Mouse (Mus musculus) heart, embryonic 13.5 days (tissue): ENCODE results near the gene Olfr1057. TPM values are rescaled to one million over a fixed set of nuclear protein-coding genes. Genes with fewer than 3 reads are reported as not detected.
"Not testable (repeated sequence)": the region's sequence is repeated elsewhere in the genome, so short reads cannot be mapped to it uniquely, and the experiment has no call there.

ENCODE experiments used
- ATAC-seq: fragments of 200-750 bp; cut with Nextera tagmentation; 2 replicates; pipeline ENCODE4 v1.8.0; 2017; ENCODE audit warnings: moderate TSS enrichment; ENCODE audit not compliant: insufficient number of reproducible peaks, low FRiP score, low TSS enrichment; ENCODE audit errors: extremely low read depth
- H3K27ac ChIP-seq: fragments of 300-500 bp; sonication (generic); replicated peaks from 2 replicates; pipeline ENCODE4 v1.5.1; 2015; ENCODE audit warnings: moderate library complexity, mild to moderate bottlenecking, inconsistent platforms
- H3K27me3 ChIP-seq: fragments of 300-500 bp; sonication (generic); replicated peaks from 2 replicates; pipeline ENCODE4 v1.6.1; 2015; ENCODE audit warnings: mild to moderate bottlenecking, inconsistent platforms
- H3K36me3 ChIP-seq: fragments of 300-500 bp; sonication (generic); 2 replicates; pipeline ENCODE4 v1.6.1; 2015; ENCODE audit warnings: mild to moderate bottlenecking, inconsistent platforms
- H3K4me1 ChIP-seq: fragments of 300-500 bp; sonication (generic); 2 replicates; pipeline ENCODE4 v1.6.1; 2015; ENCODE audit warnings: inconsistent platforms
- H3K4me2 ChIP-seq: fragments of 300-500 bp; sonication (generic); 2 replicates; pipeline ENCODE4 v1.6.1; 2015; ENCODE audit warnings: inconsistent platforms, mild to moderate bottlenecking, moderate library complexity
- H3K4me3 ChIP-seq: fragments of 300-500 bp; sonication (generic); 2 replicates; pipeline ENCODE4 v1.5.1; 2015; ENCODE audit warnings: moderate library complexity, mild to moderate bottlenecking, inconsistent platforms
- H3K9ac ChIP-seq: fragments of 300-500 bp; sonication (generic); 2 replicates; pipeline ENCODE4 v1.6.1; 2015; ENCODE audit warnings: inconsistent platforms, mild to moderate bottlenecking, moderate library complexity
- H3K9me3 ChIP-seq: fragments of 300-500 bp; sonication (generic); 2 replicates; pipeline ENCODE4 v1.6.1; 2016; ENCODE audit warnings: inconsistent platforms
- WGBS: fragments of 180-500 bp; shearing (Covaris S2); methylation state at CpG from one replicate; pipeline ENCODE4 v1.1.7; 2015; ENCODE audit warnings: mixed read lengths; 5-methylcytosine and 5-hydroxymethylcytosine counted together
- polyA plus RNA-seq: library from polyadenylated mRNA; unstranded; fragments of >200 nt; fragmentation: Nextera tagmentation; extraction: Ambion mirVana; gene quantifications from 2 replicates; pipeline ENCODE4 v1.2.1, GENCODE M21; 2015

Olfr1057 gene
- polyA plus RNA-seq, result not detected in 2 replicates

DNA sequence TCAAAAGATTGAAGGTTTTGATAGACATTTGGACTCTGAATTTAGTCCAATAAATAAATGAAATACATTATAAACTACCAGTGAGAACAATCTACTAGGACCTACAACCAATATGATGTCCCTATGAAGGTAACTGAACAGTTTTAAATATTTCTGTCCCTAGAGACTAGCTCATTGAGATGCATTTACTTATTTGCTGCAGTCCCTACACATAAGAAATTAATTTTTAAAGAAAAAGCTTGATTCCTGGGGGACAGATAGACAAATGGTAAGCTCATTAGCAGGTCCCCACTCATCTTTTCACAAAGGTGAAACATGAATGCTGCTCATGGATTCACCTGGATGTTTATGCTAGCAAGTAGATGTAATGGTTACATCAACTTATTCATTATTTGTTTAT is at the start of gene Olfr1057:
TSS of gene Olfr1057 (minus strand) at position 101 of the 400 bp plus-strand sequence.
- Histone ChIP-seq H3K4me1 (no peaks in the 10 kb centered on the region), H3K27ac (no peak within 1 kb of the TSS), H3K9ac (no peak within 1 kb of the TSS), H3K36me3 (no peaks in the 10 kb centered on the region), H3K9me3 (no peaks in the 10 kb centered on the region), H3K27me3 (no peaks in the 10 kb centered on the region), H3K4me3 (no peak within 1 kb of the TSS), H3K4me2 (no peak within 1 kb of the TSS)
- no peak for ATAC-seq

DNA sequence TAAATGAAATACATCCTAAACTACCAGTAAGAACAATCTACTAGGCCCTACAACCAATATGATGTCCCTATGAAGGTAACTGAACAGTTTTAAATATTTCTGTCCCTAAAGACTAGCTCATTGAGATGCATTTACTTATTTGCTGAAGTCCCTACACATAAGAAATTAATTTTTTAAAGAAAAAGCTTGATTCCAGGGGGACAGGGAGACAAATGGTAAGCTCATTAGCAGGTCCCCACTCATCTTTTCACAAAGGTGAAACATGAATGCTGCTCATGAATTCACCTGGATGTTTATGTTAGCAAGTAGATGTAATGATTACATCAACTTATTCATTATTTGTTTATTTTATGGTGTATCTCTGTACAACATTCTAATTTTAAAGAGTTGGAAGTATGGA is 48.5 kb upstream of the Olfr1057 start, which contains the start of gene Olfr1062:
TSS of gene Olfr1062 (minus strand) at position 101 of the 400 bp plus-strand sequence.
- H3K9ac ChIP-seq, H3K36me3 ChIP-seq, H3K4me2 ChIP-seq, H3K4me3 ChIP-seq, ATAC-seq, H3K27ac ChIP-seq, H3K27me3 ChIP-seq, H3K9me3 ChIP-seq, H3K4me1 ChIP-seq: not testable (repeated sequence)

DNA sequence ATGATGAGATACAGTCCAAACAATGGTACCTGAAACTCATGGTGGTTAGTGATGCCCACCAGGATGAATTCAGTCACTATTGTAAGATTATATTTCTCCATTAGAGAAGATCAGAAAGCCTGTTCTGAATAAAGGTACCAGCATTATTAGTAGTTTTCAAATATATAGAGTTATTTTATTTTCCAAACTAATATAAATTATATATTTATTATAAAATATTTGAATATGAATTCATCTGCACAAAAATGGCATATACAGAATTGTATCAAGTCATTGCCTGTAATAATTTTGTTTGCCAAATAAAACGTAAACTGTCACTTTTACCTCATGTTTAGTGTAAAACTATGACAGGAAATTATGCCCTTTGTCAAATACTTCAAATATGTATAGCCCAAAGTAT is 35.8 kb upstream of the Olfr1057 start, which contains the start of gene Olfr1061:
TSS of gene Olfr1061 (minus strand) at position 101 of the 400 bp plus-strand sequence.
- Histone ChIP-seq H3K9me3 (no peaks in the 10 kb centered on the region), H3K9ac (no peak within 1 kb of the TSS), H3K4me1 (no peaks in the 10 kb centered on the region), H3K4me2 (no peak within 1 kb of the TSS), H3K27me3 (no peaks in the 10 kb centered on the region), H3K27ac (no peak within 1 kb of the TSS), H3K4me3 (no peak within 1 kb of the TSS), H3K36me3 (no peaks in the 10 kb centered on the region)
- 51% methylated on average over 1 of the region's 1 CpGs for WGBS
- no peak for ATAC-seq

DNA sequence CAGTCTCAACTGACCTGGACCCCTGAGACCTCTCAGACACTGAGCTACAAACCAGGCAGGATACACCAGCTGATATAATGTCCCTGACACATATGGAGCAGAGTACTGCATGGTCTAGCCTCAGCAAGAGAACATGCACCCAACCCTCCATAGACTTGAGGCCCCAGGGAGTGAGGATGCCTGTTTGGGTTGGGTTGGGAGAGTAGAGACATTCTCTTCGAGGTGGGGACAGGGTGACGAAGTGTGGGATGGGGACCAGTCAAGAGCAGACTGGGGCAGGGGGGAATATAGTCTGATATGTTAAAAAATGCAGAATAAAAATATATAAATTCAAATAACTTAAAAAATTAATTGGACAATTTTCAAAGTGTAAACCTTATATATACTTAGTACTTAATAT is 16.9 kb upstream of the Olfr1057 start:
- no peaks in the 10 kb centered on the region for H3K9me3 ChIP-seq
- no peak for ATAC-seq
- no peak overlapping the region for H3K4me3 ChIP-seq
- H3K27me3 ChIP-seq, result no peaks in the 10 kb centered on the region
- no peaks in the 10 kb centered on the region for H3K36me3 ChIP-seq
- WGBS, result 82% methylated on average over 2 of the region's 2 CpGs
- H3K4me2 ChIP-seq, result no peak overlapping the region
- H3K9ac ChIP-seq, result no peak overlapping the region
- H3K27ac ChIP-seq, result no peak overlapping the region
- no peaks in the 10 kb centered on the region for H3K4me1 ChIP-seq

DNA sequence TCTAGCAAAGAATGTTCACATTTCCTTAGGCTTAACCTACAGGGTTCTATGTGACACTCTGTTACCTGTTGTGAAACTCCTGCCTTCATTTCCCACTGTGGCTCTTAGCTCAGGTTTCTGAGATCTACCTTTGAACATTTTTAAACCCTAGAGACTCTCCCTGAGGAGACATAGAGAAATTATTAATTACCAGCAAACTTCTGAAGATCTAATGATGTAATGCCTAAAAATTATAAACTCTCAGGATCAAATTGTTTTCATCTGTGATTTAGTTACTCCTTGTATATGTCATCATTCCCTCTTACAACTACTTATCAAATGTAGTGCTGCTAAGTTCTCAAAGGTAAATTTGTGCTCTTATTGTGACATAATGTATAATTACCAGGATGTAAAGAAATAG is 10.3 kb upstream of the Olfr1057 start, which contains the start of gene Olfr1058:
TSS of gene Olfr1058 (minus strand) at position 101 of the 400 bp plus-strand sequence.
- not testable (repeated sequence) for H3K9me3 ChIP-seq, H3K9ac ChIP-seq, H3K4me1 ChIP-seq, H3K4me3 ChIP-seq, ATAC-seq, H3K4me2 ChIP-seq, H3K36me3 ChIP-seq, H3K27me3 ChIP-seq, H3K27ac ChIP-seq

DNA sequence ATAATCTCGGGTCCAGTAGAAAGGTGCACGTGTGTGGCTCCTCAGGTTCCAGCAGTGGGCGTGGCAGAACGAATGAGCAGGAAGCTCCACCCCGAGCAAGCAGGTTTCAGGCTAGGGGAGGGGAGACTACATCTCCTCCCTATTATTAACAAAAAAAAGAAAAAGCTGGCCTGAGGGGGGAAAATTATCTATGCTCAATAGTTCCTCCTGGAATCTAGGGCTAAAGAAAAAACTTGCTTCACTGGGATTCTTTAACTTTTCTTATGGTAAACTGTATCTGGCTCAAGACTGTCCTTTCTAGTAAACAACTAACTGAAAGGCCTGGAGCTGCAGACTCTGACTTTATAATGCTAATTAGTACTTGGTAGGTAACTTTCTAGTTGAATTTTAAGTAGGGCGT is 11.9 kb downstream of the Olfr1057 start:
- H3K9ac ChIP-seq, H3K4me2 ChIP-seq, H3K9me3 ChIP-seq, H3K36me3 ChIP-seq, H3K27me3 ChIP-seq, H3K4me3 ChIP-seq, H3K4me1 ChIP-seq, H3K27ac ChIP-seq, ATAC-seq: not testable (repeated sequence)
- 86% methylated on average over 1 of the region's 6 CpGs for WGBS

DNA sequence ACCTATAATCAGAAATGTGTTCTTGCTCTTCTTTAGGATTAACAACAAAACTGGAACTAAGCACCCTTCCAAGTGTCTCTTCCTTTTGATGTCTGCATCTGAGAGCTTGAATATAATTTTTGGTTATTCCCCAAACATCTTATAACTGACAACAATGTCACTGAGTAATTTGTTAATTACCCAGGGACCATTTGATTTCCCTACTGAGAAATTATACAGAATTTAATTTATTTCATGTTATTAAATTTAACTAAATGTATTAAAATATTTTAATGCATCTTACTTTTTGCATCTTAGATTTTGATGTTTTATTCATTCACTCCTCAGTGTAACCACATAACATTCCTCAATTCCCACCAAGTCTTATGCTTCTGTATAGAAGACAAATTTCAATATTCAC is 15.8 kb downstream of the Olfr1057 start, which contains the start of gene Olfr1056:
TSS of gene Olfr1056 (minus strand) at position 101 of the 400 bp plus-strand sequence.
- H3K27me3 ChIP-seq, result no peaks in the 10 kb centered on the region
- H3K4me1 ChIP-seq, result no peaks in the 10 kb centered on the region
- no peak within 1 kb of the TSS for H3K27ac ChIP-seq
- H3K9me3 ChIP-seq, result no peaks in the 10 kb centered on the region
- H3K9ac ChIP-seq, result no peak within 1 kb of the TSS
- H3K4me2 ChIP-seq, result no peak within 1 kb of the TSS
- no peaks in the 10 kb centered on the region for H3K36me3 ChIP-seq
- no peak for ATAC-seq
- H3K4me3 ChIP-seq, result no peak within 1 kb of the TSS

DNA sequence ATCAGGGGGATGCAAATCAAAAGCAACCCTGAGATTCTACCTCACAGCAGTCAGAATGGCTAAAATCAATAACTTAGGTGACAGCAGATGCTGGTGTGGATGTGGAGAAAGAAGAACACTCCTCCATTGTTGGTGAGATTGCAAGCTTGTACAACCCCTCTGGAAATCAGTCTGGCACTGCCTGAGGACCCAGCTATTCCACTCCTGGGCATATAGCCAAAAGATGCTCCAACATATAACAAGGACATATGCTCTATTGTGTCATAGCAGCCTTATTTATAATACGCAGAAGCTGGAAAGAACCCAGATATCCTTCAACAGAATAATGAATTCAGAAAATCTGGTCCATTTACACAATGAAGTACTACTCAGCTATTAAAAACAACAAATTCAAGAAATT is 26.4 kb downstream of the Olfr1057 start:
- not testable (repeated sequence) for H3K4me1 ChIP-seq, H3K9ac ChIP-seq, H3K27me3 ChIP-seq, H3K4me2 ChIP-seq, H3K36me3 ChIP-seq, H3K27ac ChIP-seq, H3K4me3 ChIP-seq, ATAC-seq, H3K9me3 ChIP-seq
- 89% methylated on average over 1 of the region's 1 CpGs for WGBS

DNA sequence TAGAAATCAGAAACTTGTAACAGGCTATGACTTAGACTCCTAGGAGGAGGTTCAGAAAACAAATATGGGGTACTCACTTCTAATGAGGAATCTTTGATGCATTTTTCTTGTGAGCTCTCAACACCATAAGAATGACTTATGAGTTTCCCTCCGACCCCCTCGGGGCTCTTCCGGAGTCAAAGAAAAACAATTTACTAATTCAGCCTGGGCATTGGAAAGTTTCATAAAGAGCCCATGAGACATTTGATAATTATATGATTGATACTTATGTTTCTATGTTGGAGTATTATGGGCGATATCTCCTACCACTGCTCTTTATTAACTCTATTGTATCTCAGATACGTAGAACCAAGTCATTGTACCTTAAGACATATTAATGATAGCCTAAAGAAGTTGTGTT is 28.0 kb downstream of the Olfr1057 start, which contains the start of gene Olfr1055:
TSS of gene Olfr1055 (minus strand) at position 101 of the 400 bp plus-strand sequence.
- H3K4me3 ChIP-seq, result no peak within 1 kb of the TSS
- H3K4me2 ChIP-seq, result no peak within 1 kb of the TSS
- H3K9me3 ChIP-seq, result no peaks in the 10 kb centered on the region
- 88% methylated on average over 5 of the region's 5 CpGs for WGBS
- no peaks in the 10 kb centered on the region for H3K27me3 ChIP-seq
- H3K36me3 ChIP-seq, result no peaks in the 10 kb centered on the region
- no peak within 1 kb of the TSS for H3K27ac ChIP-seq
- ATAC-seq, result no peak
- no peak within 1 kb of the TSS for H3K9ac ChIP-seq
- H3K4me1 ChIP-seq, result no peaks in the 10 kb centered on the region

DNA sequence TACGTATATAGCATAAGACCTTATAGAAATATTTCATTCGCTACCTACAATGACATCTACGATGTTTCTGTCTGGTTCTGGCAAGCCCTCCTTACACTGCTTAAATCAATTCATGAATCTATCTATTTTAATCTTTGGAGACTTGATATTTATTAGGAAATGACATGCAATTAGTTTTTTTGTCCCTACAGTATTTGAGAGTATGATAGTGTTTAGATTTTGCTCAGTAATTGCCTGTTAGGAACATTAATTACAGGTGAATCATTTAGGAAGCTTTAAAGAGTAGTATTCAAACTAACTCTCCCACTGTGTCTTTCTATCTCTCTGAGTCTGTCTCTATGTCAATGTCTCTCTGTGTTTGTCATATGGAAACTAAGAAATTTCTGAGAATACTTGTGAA is 42.9 kb downstream of the Olfr1057 start, which contains the start of gene Olfr1054:
TSS of gene Olfr1054 (minus strand) at position 101 of the 400 bp plus-strand sequence.
- no peak within 1 kb of the TSS for H3K4me2 ChIP-seq
- no peak within 1 kb of the TSS for H3K27ac ChIP-seq
- 77% methylated on average over 3 of the region's 3 CpGs for WGBS
- no peak for ATAC-seq
- H3K9me3 ChIP-seq, result no peaks in the 10 kb centered on the region
- no peak within 1 kb of the TSS for H3K4me3 ChIP-seq
- H3K4me1 ChIP-seq, result no peaks in the 10 kb centered on the region
- H3K36me3 ChIP-seq, result no peaks in the 10 kb centered on the region
- H3K9ac ChIP-seq, result no peak within 1 kb of the TSS
- H3K27me3 ChIP-seq, result no peaks in the 10 kb centered on the region
